Mouse (Mus musculus): ENCODE measurements around the gene Cxcr1.
A peak's percentile ranks its signal among the peaks of the same experiment; 100 is the strongest.
"Not testable (repeated sequence)": the region's sequence is repeated elsewhere in the genome, so short reads cannot be mapped to it uniquely, and the experiment has no call there.

Cxcr1 gene

DNA sequence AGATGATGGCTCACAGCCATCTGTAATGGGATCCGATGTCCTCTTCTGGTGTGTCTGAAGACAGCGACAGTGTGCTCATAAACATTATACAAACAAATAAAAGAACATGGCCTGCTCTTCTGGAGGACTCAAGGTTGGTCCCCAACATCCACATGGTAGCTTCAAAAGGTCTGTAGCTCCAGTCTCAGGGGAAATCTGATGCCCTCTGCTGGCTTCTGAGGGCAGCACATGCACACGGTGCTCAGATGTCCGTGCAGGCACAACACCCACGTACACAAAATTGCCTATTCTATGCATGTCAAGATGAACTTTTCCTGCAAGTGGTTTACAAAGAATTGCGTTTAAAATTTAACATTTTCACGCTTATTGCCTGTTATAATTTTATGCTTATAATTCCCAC is 1.5 kb upstream of the Cxcr1 start:
- DNase-seq (ENCODE audit: low spot score): no peak

DNA sequence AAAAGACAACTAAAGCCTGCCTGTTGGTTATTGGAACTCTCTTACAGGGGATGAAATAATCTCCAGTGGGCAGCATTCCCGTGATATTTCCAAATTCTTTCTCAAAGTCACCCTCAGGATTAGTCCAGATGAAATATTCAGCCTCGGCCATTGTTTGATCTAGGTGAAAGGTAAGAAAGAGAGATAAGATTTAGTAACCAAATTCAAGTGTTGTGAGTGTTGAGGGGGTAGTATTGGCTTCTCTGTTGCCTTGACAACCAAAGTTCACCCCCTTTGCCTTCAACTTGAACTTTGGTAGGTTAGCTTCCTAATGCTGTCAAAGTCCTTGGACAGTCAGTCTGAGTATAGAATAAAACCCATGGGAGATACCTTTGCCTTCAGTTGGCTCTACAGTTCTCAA is 1.7 kb downstream of the Cxcr1 start:
- no peak for DNase-seq (ENCODE audit: low spot score)

GRCm38 (mm10) chr1:74190471-74190870 is 4.0 kb downstream of the Cxcr1 start:
- DNase-seq (ENCODE audit: low spot score): no peak

DNA sequence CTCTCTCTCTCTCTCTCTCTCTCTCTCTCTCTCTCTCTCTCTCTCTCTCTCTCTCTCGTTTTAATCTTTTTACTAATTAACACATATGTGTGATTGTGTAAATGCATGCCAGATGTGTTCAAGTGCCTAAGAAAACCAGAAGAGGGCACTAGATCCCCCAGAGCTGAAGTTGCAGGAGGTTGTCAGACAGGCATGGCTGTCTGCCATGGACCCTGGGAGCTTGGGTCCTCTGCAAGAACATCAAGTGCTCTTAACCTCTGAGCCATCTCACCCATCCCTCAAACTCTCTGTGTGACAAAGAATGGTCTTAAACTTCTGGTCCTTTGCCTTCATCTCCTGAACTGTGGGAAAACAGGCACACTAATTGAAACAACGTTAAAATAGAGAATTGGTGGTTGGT is 11.4 kb downstream of the Cxcr1 start:
- no peak for DNase-seq (ENCODE audit: low spot score)

- DNase-seq (ENCODE audit: low spot score): no peak
Observed at GRCm38 (mm10) chr1:74181462-74181861, 13.0 kb downstream of the Cxcr1 start.

DNA sequence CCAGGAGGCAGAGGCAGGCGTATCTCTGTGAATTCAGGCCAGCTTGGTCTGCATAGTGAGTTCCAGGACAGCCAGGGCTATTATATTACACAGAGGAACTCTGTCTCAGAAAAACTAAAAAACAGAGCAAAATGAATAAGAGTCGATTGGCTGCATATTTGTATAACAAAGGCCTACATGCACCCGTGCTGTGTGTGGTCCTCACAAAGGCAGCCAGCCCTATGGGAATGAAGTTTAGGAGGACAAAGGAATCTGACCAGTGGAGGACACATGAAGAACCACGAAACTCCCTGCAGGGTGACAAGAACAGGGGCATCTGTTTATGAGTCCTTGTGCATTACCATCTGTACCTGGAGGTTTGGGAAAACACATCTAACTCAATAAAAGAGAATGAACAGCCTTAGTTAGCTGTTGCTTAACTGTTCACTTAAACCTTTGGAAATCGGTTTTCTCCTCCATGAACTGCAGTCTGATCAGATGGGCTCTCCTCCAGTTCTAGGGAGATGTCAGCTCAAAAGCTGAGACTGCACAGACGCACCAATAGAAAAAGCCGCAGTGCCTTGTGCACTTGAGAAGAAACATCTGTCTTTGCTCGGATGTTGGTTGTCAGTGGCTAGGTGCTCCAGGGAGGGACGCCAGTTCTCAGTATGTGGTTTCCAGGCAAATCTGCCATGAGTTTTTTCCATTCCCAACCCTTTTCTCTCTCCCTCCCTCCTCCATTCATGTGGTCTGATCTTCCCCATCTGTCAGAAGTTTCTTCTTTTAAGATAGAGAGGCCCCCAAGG is 14.6 kb downstream of the Cxcr1 start:
- DNase-seq (ENCODE audit: low spot score): no peak

DNA sequence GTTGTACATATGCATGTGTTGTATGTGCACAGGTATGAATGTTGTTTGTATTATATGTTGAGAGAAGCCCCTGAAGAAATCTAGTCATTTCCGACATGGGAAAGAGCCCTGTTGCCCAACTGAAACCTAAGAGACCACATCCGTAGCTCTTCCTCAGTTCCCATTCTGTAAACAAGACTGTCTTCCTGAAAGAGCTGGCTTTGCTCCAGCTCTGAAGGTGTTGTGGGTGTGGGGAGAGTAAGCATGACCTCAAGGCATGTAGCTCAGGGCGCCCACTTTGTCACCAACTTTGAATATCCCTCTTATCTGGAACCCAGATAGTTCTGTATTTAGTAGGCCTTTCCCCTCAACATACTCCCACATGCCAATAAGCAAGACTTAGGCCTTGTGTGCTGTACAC is 15.8 kb downstream of the Cxcr1 start:
- DNase-seq (ENCODE audit: low spot score): no peak

- no peak for DNase-seq (ENCODE audit: low spot score)
Observed at GRCm38 (mm10) chr1:74175731-74176130, 18.7 kb downstream of the Cxcr1 start.

- DNase-seq (ENCODE audit: low spot score): no peak
Observed at GRCm38 (mm10) chr1:74172722-74173121, 21.7 kb downstream of the Cxcr1 start.

DNA sequence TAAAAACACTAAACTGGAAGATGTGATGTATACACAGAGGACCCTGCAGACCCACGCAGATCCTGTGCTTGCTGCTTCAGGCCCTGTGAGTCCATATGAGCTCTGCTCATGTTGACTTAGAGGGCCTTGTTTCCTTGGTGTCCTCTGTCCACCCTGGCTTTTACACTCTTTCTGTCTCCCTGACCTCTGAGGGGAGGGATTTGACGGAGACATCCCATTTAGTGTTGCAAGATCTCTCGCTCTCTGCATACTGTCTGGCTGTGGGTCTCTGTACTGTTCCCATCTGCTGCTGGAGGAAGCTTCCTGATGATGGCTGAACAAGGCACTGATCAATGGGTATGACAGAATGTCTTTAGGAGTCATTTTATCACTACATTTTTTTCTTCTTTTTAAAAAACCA is 24.7 kb downstream of the Cxcr1 start:
- DNase-seq (ENCODE audit: low spot score): no peak

- no peak for DNase-seq (ENCODE audit: low spot score)
Observed at GRCm38 (mm10) chr1:74167136-74167535, 27.3 kb downstream of the Cxcr1 start.

- DNase-seq (ENCODE audit: low spot score): no peak
Observed at GRCm38 (mm10) chr1:74160036-74160435, 34.4 kb downstream of the Cxcr1 start.

DNA sequence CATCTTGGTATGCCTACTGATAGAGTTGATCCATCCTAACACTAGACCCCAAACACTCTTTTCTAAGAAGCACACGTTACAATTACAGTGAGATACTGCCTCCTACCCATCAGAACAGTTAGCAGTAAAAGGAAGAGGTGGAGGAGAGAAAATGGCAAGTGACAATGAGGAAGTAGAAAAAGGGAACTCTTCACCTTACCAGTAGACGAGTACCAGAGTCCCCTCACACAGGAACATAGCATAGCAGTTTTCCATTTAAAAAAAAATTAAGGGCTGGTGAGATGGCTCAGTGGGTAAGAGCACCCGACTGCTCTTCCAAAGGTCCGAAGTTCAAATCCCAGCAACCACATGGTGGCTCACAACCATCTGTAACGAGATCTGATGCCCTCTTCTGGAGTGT is 34.8 kb downstream of the Cxcr1 start:
- not testable (repeated sequence) for DNase-seq (ENCODE audit: low spot score)

GRCm38 (mm10) chr1:74156381-74156910 is 38.0 kb downstream of the Cxcr1 start:
- no peak for DNase-seq (ENCODE audit: low spot score)

GRCm38 (mm10) chr1:74155435-74156012 is 38.9 kb downstream of the Cxcr1 start:
- no peak for DNase-seq (ENCODE audit: low spot score)

GRCm38 (mm10) chr1:74153461-74154184 is 40.8 kb downstream of the Cxcr1 start, which contains the start of gene Cxcr2:
Gene Cxcr2 (plus strand): TSS chr1:74153989.
- DNase-seq (ENCODE audit: low spot score): no peak

DNA sequence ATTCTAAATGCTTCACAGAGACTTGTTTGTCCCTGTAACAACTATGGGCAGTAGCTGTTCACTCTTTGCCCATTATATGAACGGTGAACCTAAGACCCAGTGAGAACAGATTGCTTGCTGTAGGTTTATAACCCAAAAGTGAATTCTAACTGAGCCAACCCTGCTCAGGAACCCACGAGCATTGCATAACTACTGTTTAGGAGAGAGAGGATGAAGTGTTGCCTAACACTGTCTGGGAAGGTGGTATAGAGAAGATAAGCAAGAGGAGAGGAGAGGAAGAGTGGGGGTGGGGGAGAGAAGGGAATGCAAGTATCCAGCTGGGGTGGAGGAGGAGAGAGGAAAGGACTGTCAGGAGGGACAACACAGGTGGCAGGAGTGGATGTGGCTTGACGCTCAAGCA is 43.3 kb downstream of the Cxcr1 start:
- DNase-seq (ENCODE audit: low spot score): peak; percentile 76

GRCm38 (mm10) chr1:74150101-74150500 is 44.3 kb downstream of the Cxcr1 start:
- no peak for DNase-seq (ENCODE audit: low spot score)

GRCm38 (mm10) chr1:74149106-74149885 is 45.1 kb downstream of the Cxcr1 start:
- DNase-seq (ENCODE audit: low spot score): peak; percentile 54

Measured in yolk sac, embryonic 10.5 days (tissue).